Mouse (Mus musculus) heart, postnatal 0 days (tissue): Measurements from ENCODE around the gene Schip1.

Experiments
- CTCF ChIP-seq: IDR thresholded peaks from 2 replicates; pipeline ENCODE4 v1.5.1; 2016; ENCODE audit warnings: antibody characterized with exemption, control low read depth, low read depth
- EP300 ChIP-seq: IDR thresholded peaks from 2 replicates; pipeline ENCODE4 v1.6.1; 2016; ENCODE audit warnings: antibody characterized with exemption, low read depth

DNA sequence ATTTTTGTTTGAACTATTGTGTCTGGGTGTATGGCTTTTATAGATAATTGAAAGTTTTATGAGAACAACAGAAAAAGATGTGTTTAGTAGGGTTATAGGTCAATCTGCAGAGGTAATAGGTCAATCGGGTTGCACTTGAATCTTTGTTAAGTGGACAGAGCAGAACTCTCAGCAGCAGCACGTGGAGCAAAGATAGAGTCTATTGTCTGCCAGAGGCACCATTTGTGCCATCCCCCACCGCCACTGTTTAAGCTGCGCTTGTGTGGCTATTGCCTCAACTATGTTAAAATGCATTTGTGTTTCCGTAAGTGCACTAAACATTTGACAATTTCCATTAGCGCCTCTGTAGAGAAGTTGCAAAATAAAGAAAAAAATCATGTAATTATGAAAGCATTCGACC, 335.5 kb downstream of the Schip1 start:
- TF ChIP-seq CTCF (no peak), EP300 (no peak)
